Mouse (Mus musculus) MEL (cell line): ENCODE measurements around the gene Sowaha.

Source experiments
- CTCF ChIP-seq, 3 experiments: IDR thresholded peaks in 2 of 3; conservative IDR thresholded peaks in 1 of 3; 2 replicates each; pipeline ENCODE4 v1.5.1; 2011 to 2012; ENCODE audit warnings: low read length in 3 of 3, low read depth in 2 of 3, mild to moderate bottlenecking in 2 of 3, improper control_type of control experiment in 1 of 3, inconsistent platforms in 1 of 3, mixed read lengths in 1 of 3, moderate library complexity in 1 of 3; ENCODE audit not compliant: control insufficient read depth in 1 of 3, insufficient read depth in 1 of 3, poor library complexity in 1 of 3, severe bottlenecking in 1 of 3
- EP300 ChIP-seq, 2 experiments: IDR thresholded peaks; 2 replicates each; pipeline ENCODE4 v1.6.1; 2011; ENCODE audit warnings: improper control_type of control experiment in 2 of 2, low read length in 2 of 2, low read depth in 1 of 2, mild to moderate bottlenecking in 1 of 2
- ZC3H11A ChIP-seq: IDR thresholded peaks from 2 replicates; pipeline ENCODE4 v1.6.1; 2012; ENCODE audit warnings: low read depth, mild to moderate bottlenecking, inconsistent platforms, low read length, improper control_type of control experiment

DNA sequence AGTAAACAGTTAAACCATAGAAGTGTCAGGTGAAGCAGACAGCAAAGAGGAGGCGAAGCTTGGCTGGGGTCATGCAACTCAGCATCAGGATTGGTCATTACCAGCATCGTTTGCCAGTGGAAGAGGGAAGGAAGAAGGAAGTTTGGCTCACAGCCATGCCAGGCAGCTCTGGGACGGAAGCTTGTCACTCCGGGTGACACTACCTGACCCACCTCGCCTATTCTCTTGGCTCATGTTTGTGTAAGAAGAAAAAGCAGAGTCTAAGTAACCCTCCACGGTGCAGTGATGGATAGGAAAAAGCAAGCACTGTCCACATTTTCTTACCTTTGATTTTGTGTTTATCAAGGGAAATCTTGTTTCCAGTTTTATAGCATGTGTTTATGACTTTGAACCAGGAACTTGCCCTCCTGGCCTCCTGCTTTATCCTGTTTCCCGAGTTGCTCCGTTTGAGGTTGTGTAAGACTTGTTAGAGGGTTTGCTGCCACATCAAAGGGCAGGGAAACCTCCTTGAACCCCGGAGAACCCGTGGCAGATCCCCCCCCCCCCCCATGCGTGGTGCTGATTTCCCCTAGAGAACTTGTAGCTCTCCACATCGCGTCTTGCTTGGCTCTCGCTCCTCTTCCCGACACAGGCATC lies 29.9 kb downstream of the Sowaha start:
- TF ChIP-seq CTCF (IDR thresholded peaks at IDR 0.05 in 2 of 3, conservative IDR thresholded peaks at IDR 0.05 in 1 of 3; ENCODE audit: control insufficient read depth in 1 of 3, insufficient read depth in 1 of 3, low read depth in 2 of 3, low read length in 3 of 3, poor library complexity in 1 of 3, severe bottlenecking in 1 of 3) (no peak), ZC3H11A (no peak), EP300 (IDR thresholded peaks at IDR 0.05; ENCODE audit: low read depth in 1 of 2, low read length in 2 of 2) (no peak)
